Mouse (Mus musculus) lung, postnatal 0 days (tissue): ENCODE results near the gene Hectd2. TPM values are rescaled to one million over a fixed set of nuclear protein-coding genes. Genes with fewer than 3 reads are reported as not detected.
A peak's percentile ranks its signal among the peaks of the same experiment; 100 is the strongest.

ENCODE experiments used
- ATAC-seq: fragments of 200-750 bp; cut with Nextera tagmentation; 2 replicates; pipeline ENCODE4 v1.8.0; 2017; ENCODE audit warnings: moderate library complexity
- DNase-seq: peaks from one replicate; pipeline ENCODE4 v3.0.0-alpha.2; 2016; ENCODE audit warnings: low spot score
- H3K27ac ChIP-seq: fragments of 300-500 bp; sonication (generic); 2 replicates; pipeline ENCODE4 v1.5.1; 2014; ENCODE audit warnings: antibody characterized with exemption, mild to moderate bottlenecking, low read length, mixed read lengths
- H3K27me3 ChIP-seq: fragments of 300-500 bp; sonication (generic); replicated peaks from 2 replicates; pipeline ENCODE4 v1.6.1; 2014; ENCODE audit warnings: low read length, mixed read lengths; ENCODE audit not compliant: insufficient read depth
- H3K36me3 ChIP-seq: fragments of 300-500 bp; sonication (generic); 2 replicates; pipeline ENCODE4 v1.6.1; 2014; ENCODE audit warnings: low read length, mixed read lengths; ENCODE audit not compliant: insufficient read depth
- H3K4me1 ChIP-seq: fragments of 300-500 bp; sonication (generic); 2 replicates; pipeline ENCODE4 v1.6.1; 2014; ENCODE audit warnings: antibody characterized with exemption, low read depth, low read length, mixed read lengths; ENCODE audit not compliant: insufficient read depth
- H3K4me2 ChIP-seq: fragments of 300-500 bp; sonication (generic); replicated peaks from 2 replicates; pipeline ENCODE4 v1.6.1; 2014; ENCODE audit warnings: low read depth, mild to moderate bottlenecking, low read length, moderate library complexity, mixed read lengths
- H3K4me3 ChIP-seq: fragments of 300-500 bp; sonication (generic); 2 replicates; pipeline ENCODE4 v1.5.1; 2014; ENCODE audit warnings: low read depth, low read length
- H3K9ac ChIP-seq: fragments of 300-500 bp; sonication (generic); replicated peaks from 2 replicates; pipeline ENCODE4 v1.6.1; 2014; ENCODE audit warnings: low read depth, mild to moderate bottlenecking
- H3K9me3 ChIP-seq: fragments of 300-500 bp; sonication (generic); 2 replicates; pipeline ENCODE4 v1.6.1; 2016; ENCODE audit warnings: low read length, mixed read lengths
- CTCF ChIP-seq: IDR thresholded peaks from 2 replicates; pipeline ENCODE4 v1.5.1; 2016; ENCODE audit warnings: antibody characterized with exemption, mild to moderate bottlenecking
- EP300 ChIP-seq: IDR thresholded peaks from 2 replicates; pipeline ENCODE4 v1.6.1; 2016; ENCODE audit warnings: antibody characterized with exemption, mild to moderate bottlenecking, control low read depth
- WGBS: fragments of 180-500 bp; shearing (Covaris S2); extraction: QIAGEN DNeasy Blood & Tissue Kit; methylation state at CpG from one replicate; pipeline ENCODE4 v1.1.7; 2014; 5-methylcytosine and 5-hydroxymethylcytosine counted together
- polyA plus RNA-seq: library from polyadenylated mRNA; unstranded; fragments of >200 nt; fragmentation: Nextera tagmentation; extraction: Ambion mirVana; gene quantifications from 2 replicates; pipeline ENCODE4 v1.2.1, GENCODE M21; 2015

Hectd2 gene
- polyA plus RNA-seq, 1 experiment from 2014 or later, result 1.6 TPM

GRCm38 (mm10) chr19:36554785-36555595, 551 bp downstream of the Hectd2 start:
- ATAC-seq (peak; percentile 52; the same call in 1 of the 2 replicates), DNase-seq (peak; percentile 53)
- Histone ChIP-seq H3K27me3 (no peaks in the 10 kb centered on the region), H3K4me1 (no peaks in the 10 kb centered on the region), H3K4me2 (peak overlapping the region; percentile 97), H3K9ac (peak overlapping the region; percentile 69), H3K4me3 (peak overlapping the region; percentile 81), H3K27ac (peak overlapping the region; percentile 59), H3K36me3 (no peaks in the 10 kb centered on the region), H3K9me3 (no peaks in the 10 kb centered on the region)
- WGBS, result 1% methylated on average over 50 of the region's 53 CpGs
- TF ChIP-seq EP300 (no peak), CTCF (no peak)

GRCm38 (mm10) chr19:36559331-36559730, 4.9 kb downstream of the Hectd2 start:
- DNase-seq, result no peak
- no peak for ATAC-seq
- Histone ChIP-seq H3K36me3 (no peaks in the 10 kb centered on the region), H3K27ac (no peak overlapping the region), H3K4me1 (no peaks in the 10 kb centered on the region), H3K9me3 (no peaks in the 10 kb centered on the region), H3K27me3 (no peaks in the 10 kb centered on the region), H3K4me2 (no peak overlapping the region), H3K9ac (no peak overlapping the region), H3K4me3 (no peak overlapping the region)
- 57% methylated on average over 5 of the region's 5 CpGs for WGBS
- no peak for TF ChIP-seq EP300
- no peak for TF ChIP-seq CTCF

DNA sequence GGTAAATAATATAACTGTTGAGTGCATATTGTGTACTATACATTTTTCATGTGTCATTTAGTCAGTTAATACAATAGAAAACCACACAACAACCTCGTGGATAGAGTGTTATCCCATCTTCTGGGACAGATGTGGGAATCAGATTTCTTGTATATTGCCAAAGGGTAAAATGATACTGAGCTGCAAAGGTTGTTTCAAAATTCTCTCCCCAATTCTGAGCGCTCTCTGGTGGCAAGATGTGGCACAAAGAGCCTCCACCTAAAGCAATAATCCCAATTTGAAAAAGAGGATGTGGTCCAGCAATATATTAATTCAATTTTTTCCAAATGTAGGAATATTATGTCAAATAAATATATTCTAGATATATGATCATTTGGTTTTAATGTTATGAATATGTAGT, 5.7 kb downstream of the Hectd2 start:
- no peak overlapping the region for H3K9ac ChIP-seq
- H3K4me2 ChIP-seq, result no peak overlapping the region
- no peaks in the 10 kb centered on the region for H3K9me3 ChIP-seq
- no peaks in the 10 kb centered on the region for H3K27me3 ChIP-seq
- H3K36me3 ChIP-seq, result no peaks in the 10 kb centered on the region
- peak; percentile 51 for TF ChIP-seq CTCF
- no peak for TF ChIP-seq EP300
- H3K4me1 ChIP-seq, result no peaks in the 10 kb centered on the region
- ATAC-seq (no peak), DNase-seq (peak; percentile 18)
- no peak overlapping the region for H3K4me3 ChIP-seq
- WGBS, result 30% methylated on average over 2 of the region's 2 CpGs
- no peak overlapping the region for H3K27ac ChIP-seq

- DNase-seq (no peak), ATAC-seq (no peak)
- Histone ChIP-seq H3K4me1 (no peaks in the 10 kb centered on the region), H3K9ac (no peak overlapping the region), H3K9me3 (no peaks in the 10 kb centered on the region), H3K27me3 (no peaks in the 10 kb centered on the region), H3K27ac (no peak overlapping the region), H3K4me3 (no peak overlapping the region), H3K36me3 (no peaks in the 10 kb centered on the region), H3K4me2 (no peak overlapping the region)
- whole genome bisulfite sequencing, result 45% methylated on average over 2 of the region's 2 CpGs
- TF ChIP-seq CTCF (no peak), EP300 (no peak)
These were observed 6.7 kb downstream of the Hectd2 start for GRCm38 (mm10) chr19:36561171-36561570.

DNA sequence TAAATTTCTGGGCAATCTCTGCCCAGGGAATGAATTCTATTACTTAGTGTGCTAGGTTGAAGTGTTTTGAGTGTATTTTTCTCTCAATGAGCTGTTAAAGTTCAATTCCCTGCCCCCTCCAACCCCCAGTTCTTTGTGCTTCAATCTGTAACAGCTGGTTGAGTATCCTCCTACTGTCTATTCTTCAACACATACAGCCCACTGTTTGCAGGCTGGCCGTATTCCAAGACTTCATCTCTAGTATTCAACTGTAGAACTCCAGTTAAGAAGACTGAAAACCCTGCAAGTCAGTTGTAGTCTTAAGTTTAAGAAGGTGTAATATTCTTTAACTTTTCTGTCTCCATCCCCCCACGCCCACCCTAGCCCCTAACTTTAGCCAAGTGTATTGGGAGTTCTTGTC, 10.0 kb downstream of the Hectd2 start:
- Histone ChIP-seq H3K4me3 (no peak overlapping the region), H3K9me3 (no peaks in the 10 kb centered on the region), H3K4me1 (no peaks in the 10 kb centered on the region), H3K36me3 (no peaks in the 10 kb centered on the region), H3K27ac (no peak overlapping the region), H3K27me3 (no peaks in the 10 kb centered on the region), H3K9ac (no peak overlapping the region), H3K4me2 (no peak overlapping the region)
- no peak for TF ChIP-seq CTCF
- TF ChIP-seq EP300, result no peak
- no peak for ATAC-seq
- WGBS, result 67% methylated on average over 2 of the region's 2 CpGs
- no peak for DNase-seq

DNA sequence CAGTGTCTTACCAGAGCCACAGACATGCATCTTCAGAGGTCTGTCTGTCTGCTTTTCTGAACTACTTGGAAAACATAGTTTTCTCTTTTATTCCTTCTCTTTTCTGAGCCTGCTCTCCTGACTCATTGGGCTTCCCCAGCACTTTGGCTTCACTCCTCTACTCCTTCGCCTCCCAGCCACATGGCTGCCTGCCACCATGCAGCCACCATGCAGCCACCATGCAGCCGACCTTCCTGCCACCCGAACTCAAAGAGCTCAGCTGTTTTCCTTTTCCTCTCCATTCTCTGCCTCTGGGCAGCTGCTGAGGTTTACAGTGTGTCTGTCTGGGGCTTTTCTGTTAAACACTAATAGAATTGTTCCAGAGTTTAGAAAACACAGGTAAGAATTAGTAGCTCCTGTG, 19.5 kb downstream of the Hectd2 start:
- no peaks in the 10 kb centered on the region for H3K36me3 ChIP-seq
- no peak overlapping the region for H3K4me2 ChIP-seq
- TF ChIP-seq CTCF (no peak), EP300 (no peak)
- H3K4me3 ChIP-seq, result no peak overlapping the region
- H3K4me1 ChIP-seq, result no peaks in the 10 kb centered on the region
- no peak overlapping the region for H3K9ac ChIP-seq
- H3K9me3 ChIP-seq, result no peaks in the 10 kb centered on the region
- DNase-seq (no peak), ATAC-seq (no peak)
- 50% methylated on average over 3 of the region's 3 CpGs for WGBS
- no peaks in the 10 kb centered on the region for H3K27me3 ChIP-seq
- no peak overlapping the region for H3K27ac ChIP-seq
